Mouse (Mus musculus) urinary bladder, postnatal 10 days (tissue): ENCODE results near the gene Ncor2.

Source experiments
- DNase-seq: peaks from one replicate; pipeline ENCODE4 v3.0.0; 2022; ENCODE audit warnings: low spot score

Gene Ncor2

GRCm38 (mm10) chr5:125016421-125017242 is 162.4 kb downstream of the Ncor2 start:
- no peak for DNase-seq

DNA sequence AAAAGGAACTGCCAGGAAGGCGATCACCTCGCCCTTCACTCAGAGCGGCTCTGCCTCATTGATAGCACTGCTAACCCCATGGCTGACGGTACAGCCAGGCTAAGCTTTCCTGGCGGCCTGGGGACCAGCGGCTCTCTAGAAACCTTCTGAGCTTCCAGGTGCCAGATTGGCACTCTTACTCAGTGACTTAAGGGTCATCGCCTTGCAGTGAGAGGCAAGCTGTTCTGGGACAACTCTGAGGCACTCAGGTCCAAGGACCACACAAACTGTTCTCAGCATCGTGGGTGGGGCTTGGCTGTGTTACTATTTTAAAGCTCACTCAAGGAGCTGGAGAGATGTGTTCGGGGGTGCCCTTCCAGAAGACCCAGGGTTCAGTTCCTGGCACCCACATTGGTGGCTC is 163.4 kb downstream of the Ncor2 start:
- no peak for DNase-seq

DNA sequence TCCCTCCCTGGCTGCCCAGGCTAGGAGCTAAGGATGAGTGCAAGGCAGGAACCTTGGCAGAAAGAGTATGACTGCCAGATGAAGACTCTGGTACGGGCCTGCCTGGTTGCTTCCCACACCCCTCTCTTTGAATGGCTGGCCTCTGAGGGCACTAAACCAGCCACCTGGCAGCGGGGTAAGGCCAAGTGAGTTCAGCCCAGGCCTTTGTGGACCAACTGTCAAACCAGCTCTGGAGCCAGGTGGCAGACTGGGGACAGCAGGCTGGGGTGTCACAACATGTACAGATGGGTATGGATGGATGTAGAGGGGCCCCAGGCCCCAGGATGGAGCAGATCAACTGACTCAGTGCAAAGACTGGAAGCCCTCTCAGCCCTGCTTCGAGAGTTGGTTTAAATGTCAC is 164.0 kb downstream of the Ncor2 start:
- no peak for DNase-seq

GRCm38 (mm10) chr5:125014497-125014896 is 164.5 kb downstream of the Ncor2 start:
- DNase-seq = no peak

GRCm38 (mm10) chr5:125011628-125012027 is 167.4 kb downstream of the Ncor2 start:
- DNase-seq = no peak

DNA sequence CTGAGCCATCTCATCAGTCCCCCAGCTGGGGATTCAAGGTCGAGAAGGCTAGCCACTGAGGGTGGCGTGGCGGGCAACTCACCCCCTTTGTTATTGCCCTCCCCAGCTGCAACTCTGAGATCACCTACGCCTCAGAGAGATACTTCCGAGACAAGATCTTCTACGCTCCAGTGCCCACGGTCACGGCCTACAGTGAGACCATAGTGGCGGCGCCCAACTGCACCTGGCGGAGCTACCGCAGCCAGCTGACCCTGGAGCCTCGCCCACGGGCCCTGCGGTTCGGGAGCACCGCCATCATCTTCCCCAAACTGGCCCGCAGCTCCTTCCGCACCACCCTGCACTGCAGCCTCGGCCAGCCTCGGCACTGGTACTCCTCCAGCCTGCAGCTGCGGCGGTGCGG is 167.9 kb downstream of the Ncor2 start:
- DNase-seq = no peak

DNA sequence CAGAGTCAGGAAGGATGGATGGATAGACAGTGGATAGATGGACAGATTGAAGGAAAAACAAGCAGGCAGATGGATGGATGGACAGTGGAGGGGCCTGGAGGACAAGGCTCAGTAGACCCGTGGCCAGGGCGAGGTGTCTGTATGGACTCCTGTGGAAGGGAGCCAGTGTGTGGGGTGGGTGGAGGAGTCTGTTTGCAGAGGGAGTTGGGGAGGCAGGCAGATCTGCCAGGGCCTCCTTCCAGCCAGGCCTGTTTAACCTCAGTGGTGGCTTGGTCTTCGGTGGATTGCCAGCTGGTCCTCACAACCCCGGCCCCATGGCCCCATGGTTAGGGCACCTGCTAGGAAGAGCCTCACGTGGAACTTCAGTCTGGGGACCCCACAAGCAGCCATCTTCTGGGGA is 172.1 kb downstream of the Ncor2 start:
- no peak for DNase-seq

DNA sequence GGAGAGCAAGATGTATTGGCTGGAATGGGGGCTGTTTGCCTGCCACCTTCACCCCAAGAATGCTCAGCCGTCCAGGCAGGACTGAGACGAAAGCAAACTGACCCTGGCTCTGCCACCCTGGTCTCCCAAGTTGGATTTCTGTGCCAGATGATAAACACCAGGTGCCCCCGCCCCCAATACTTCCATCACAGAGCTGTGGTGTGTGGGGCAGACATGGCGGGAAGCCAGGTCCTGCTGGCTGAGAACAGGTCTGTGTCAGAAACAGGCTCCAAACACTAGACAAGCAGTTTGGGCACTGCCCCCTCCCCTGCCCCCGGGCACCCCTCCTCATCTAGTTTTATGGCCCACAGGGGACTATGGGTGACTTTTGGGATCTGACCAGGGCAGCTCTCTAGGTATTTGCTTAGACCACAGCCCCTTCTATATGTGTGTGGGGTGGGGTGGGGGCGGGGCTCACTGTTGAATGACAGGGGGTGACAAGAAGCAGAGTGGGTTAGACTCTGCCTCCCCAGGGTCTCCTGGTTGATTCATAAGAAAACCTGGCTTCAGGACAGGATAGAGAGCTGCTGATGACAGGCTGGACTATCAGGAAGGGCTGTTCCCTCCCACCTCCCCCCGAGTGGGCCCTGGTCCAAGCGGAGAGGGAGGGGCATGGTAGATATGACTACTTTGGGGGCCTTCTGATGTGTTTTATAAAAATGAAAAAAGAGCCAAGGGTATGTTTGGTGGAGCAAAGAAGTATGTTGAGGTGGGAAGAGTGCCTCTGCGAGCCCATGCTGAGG is 173.0 kb downstream of the Ncor2 start:
- DNase-seq = no peak

DNA sequence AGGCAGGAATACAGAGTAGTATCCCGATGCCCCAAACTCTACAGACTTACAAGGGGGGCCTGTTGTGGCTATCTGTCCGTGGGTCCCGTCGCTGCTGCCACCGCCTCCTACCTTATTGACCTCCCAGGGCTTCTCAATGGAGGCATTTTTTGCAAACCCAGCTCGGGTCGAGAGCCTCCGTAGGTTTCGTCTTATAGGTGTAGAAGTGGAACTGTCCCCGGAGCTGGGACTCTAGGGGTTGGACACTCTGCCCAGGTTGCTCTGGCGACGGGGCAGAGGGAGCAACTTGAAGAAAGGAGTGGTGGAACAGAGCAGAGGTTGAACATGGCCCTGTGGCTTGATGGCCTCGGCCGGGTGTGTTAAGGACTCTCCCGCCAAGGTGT is 175.2 kb downstream of the Ncor2 start:
- DNase-seq = no peak

DNA sequence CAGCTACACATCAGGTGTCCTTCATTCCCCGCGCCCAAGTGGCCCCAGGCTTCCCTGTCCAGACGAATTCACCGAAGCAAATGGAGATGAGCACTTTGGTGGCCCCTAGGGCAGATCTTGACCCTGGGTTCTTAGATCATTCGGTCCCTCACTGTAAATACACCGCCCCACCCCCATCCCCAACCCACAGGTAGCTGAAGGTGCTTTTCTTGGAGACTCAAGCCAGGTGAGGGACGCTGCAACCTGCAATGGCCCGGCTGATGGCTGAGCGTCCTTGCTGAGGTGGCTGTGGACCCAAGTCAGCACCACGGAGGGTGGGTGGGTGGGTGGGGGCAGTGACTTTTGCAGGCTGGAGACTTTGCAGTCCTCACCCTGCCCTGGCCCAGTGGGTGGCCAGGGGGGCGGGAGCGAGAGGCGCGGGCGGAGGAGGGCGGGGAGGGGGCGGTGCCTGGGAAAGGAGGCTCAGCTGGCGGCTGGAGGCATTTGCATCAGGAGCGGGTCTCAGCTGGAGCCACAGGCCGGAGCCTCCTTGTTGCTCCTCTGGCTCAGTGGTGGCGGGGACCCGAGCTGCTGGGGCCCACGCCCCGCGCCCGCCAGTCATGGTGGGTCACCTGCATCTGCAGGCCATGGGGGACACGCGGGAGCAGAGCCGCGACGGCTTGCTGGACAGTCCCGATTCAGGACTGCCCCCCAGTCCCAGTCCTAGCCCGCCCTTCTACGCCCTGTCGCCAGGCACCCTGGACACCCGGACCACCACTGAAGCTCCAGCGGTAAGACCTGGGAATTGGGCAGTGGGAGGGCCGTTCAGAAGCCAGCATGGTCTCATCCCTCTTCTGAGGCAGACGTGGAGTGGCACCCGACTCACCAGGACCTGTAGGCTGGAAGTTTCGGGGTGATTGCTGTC is 175.8 kb downstream of the Ncor2 start, which contains the start of gene Rflna:
Gene Rflna, plus strand, starts transcription at position 253 of the 904 bp plus-strand sequence.
- no peak for DNase-seq

DNA sequence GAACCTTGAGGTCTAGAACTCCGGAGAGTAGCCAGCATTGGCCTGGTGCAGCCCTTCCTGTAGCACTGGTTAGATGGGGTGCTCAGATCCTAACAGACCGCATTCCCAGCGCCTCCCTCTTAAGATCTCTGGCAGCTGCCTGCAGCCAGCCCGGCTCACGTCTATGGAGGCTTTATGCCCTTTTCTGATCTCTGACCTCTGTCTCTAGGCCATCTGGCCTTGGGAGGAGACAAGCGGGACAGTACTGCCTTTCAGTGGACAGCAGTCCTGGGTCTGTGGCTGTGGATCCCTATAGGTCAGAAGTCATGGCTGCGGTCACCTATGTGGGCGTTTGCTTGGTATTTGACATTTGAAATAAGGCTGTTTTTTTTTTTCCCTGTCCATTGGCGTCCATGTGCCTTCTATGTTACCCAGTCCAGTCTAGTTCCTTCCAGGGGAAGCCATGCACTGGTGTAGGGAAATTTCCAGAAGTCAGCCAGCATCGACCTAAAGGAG is 178.2 kb downstream of the Ncor2 start:
- no peak for DNase-seq

DNA sequence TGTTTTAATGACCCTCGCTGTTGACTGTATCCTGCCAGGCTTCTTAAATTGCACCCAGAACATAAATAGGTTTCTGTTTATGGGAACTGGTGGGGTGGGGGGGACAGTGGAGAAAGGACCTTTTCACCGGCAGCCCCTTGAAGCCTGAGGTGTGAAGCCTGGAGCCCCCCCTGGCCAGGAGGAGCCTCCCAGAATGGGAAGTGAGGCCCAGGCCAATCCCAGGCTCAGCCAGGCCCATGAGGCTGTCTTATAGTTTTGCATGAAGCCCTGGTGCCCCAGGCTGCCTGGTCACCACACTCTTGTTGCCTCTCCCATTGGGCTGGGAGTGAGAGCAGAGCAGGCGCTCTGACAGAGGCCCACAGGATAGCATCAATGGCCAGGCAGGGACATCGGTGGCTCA is 181.1 kb downstream of the Ncor2 start:
- no peak for DNase-seq

- DNase-seq = no peak
Measured at GRCm38 (mm10) chr5:124996816-124997215, 182.2 kb downstream of the Ncor2 start.

DNA sequence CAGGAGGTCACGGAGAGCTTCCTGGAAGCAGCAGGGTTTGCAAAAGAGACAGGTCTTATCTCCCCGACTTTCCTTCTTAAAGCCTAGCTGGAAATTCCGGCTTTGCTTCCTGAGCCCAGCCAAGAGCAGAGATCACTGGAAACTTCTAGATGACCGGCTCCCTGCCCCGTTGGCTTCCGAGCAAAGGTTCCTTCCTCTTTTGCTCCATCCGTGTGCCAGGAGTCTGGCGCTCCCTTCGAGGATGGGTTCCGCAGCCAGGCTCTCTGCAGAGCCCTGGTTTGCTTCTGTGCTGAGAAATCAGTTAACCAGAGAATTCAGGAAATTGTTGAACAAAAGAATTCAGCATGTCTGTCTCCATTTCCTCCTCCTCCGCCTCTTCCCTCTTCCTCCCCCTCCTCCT is 186.1 kb downstream of the Ncor2 start:
- no peak for DNase-seq

GRCm38 (mm10) chr5:124992323-124992722 is 186.7 kb downstream of the Ncor2 start:
- DNase-seq = no peak

DNA sequence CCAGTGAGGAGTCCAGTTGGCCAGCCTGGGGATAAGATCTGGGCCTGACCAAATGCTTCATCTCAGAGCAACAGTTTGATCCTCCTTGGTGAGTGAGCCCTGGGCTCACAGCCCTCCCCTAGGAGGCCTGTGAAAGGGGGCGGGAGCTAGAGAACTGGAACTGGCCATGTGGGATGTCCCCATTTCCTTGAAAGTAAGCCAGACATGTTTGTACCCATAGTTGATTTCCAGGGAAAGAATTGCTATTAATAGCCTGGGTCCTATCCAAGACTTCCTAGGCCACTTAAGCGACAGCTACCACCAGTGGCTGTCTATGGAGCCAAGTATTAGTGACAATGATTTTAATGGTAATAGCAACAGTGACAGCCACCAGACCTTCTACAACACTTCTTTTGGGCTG is 189.3 kb downstream of the Ncor2 start:
- no peak for DNase-seq

GRCm38 (mm10) chr5:124986656-124987055 is 192.4 kb downstream of the Ncor2 start:
- no peak for DNase-seq

- DNase-seq = no peak
Measured at GRCm38 (mm10) chr5:124986222-124986621, 192.8 kb downstream of the Ncor2 start.

- no peak for DNase-seq
Measured at GRCm38 (mm10) chr5:124969790-124970189, 209.2 kb downstream of the Ncor2 start.
